Mouse (Mus musculus): ENCODE measurements at regions not wholly inside any gene's neighbourhood (a gene's known extent, or its start where the extent isn't known, plus 50 kb on each side); places are given as distances from the start of the nearest gene placed in this dataset.

GRCm38 (mm10) chr9:27643916-27644315 is 146.7 kb upstream of the Opcml start:
- Histone ChIP-seq H3K36me3 (ENCODE audit: control insufficient read depth, insufficient read depth, low read length, poor library complexity, severe bottlenecking) (no peaks in the 10 kb centered on the region), H3K27me3 (ENCODE audit: control insufficient read depth, insufficient read depth, low read length, poor library complexity, severe bottlenecking) (no peaks in the 10 kb centered on the region)
- no peak for DNase-seq (ENCODE audit: low read depth, low spot score)

GRCm38 (mm10) chr9:27645435-27645834 is 145.1 kb upstream of the Opcml start:
- H3K36me3 ChIP-seq (ENCODE audit: control insufficient read depth, insufficient read depth, low read length, poor library complexity, severe bottlenecking) = no peaks in the 10 kb centered on the region
- no peak for DNase-seq (ENCODE audit: low read depth, low spot score)
- no peaks in the 10 kb centered on the region for H3K27me3 ChIP-seq (ENCODE audit: control insufficient read depth, insufficient read depth, low read length, poor library complexity, severe bottlenecking)

GRCm38 (mm10) chr9:27646100-27646499 is 144.5 kb upstream of the Opcml start:
- H3K27me3 ChIP-seq (ENCODE audit: control insufficient read depth, insufficient read depth, low read length, poor library complexity, severe bottlenecking) = no peaks in the 10 kb centered on the region
- H3K36me3 ChIP-seq (ENCODE audit: control insufficient read depth, insufficient read depth, low read length, poor library complexity, severe bottlenecking) = no peaks in the 10 kb centered on the region
- no peak for DNase-seq (ENCODE audit: low read depth, low spot score)

GRCm38 (mm10) chr9:27646956-27647355 is 143.6 kb upstream of the Opcml start:
- H3K36me3 ChIP-seq (ENCODE audit: control insufficient read depth, insufficient read depth, low read length, poor library complexity, severe bottlenecking) = no peaks in the 10 kb centered on the region
- no peak for DNase-seq (ENCODE audit: low read depth, low spot score)
- H3K27me3 ChIP-seq (ENCODE audit: control insufficient read depth, insufficient read depth, low read length, poor library complexity, severe bottlenecking) = no peaks in the 10 kb centered on the region

GRCm38 (mm10) chr9:27658001-27658400 is 132.6 kb upstream of the Opcml start:
- no peaks in the 10 kb centered on the region for H3K36me3 ChIP-seq (ENCODE audit: control insufficient read depth, insufficient read depth, low read length, poor library complexity, severe bottlenecking)
- DNase-seq (ENCODE audit: low read depth, low spot score) = no peak
- H3K27me3 ChIP-seq (ENCODE audit: control insufficient read depth, insufficient read depth, low read length, poor library complexity, severe bottlenecking) = no peaks in the 10 kb centered on the region

- Histone ChIP-seq H3K36me3 (ENCODE audit: control insufficient read depth, insufficient read depth, low read length, poor library complexity, severe bottlenecking) (no peaks in the 10 kb centered on the region), H3K27me3 (ENCODE audit: control insufficient read depth, insufficient read depth, low read length, poor library complexity, severe bottlenecking) (no peaks in the 10 kb centered on the region)
- no peak for DNase-seq (ENCODE audit: low read depth, low spot score)
Measured at GRCm38 (mm10) chr9:27661431-27662300, 128.9 kb upstream of the Opcml start.

GRCm38 (mm10) chr9:27663230-27663629 is 127.3 kb upstream of the Opcml start:
- Histone ChIP-seq H3K36me3 (ENCODE audit: control insufficient read depth, insufficient read depth, low read length, poor library complexity, severe bottlenecking) (no peaks in the 10 kb centered on the region), H3K27me3 (ENCODE audit: control insufficient read depth, insufficient read depth, low read length, poor library complexity, severe bottlenecking) (no peaks in the 10 kb centered on the region)
- DNase-seq (ENCODE audit: low read depth, low spot score) = no peak

- no peaks in the 10 kb centered on the region for H3K36me3 ChIP-seq (ENCODE audit: control insufficient read depth, insufficient read depth, low read length, poor library complexity, severe bottlenecking)
- DNase-seq (ENCODE audit: low read depth, low spot score) = no peak
- H3K27me3 ChIP-seq (ENCODE audit: control insufficient read depth, insufficient read depth, low read length, poor library complexity, severe bottlenecking) = no peaks in the 10 kb centered on the region
Measured at GRCm38 (mm10) chr9:27665659-27666058, 124.9 kb upstream of the Opcml start.

GRCm38 (mm10) chr9:27670032-27670740 is 120.4 kb upstream of the Opcml start:
- no peaks in the 10 kb centered on the region for H3K36me3 ChIP-seq (ENCODE audit: control insufficient read depth, insufficient read depth, low read length, poor library complexity, severe bottlenecking)
- DNase-seq (ENCODE audit: low read depth, low spot score) = no peak
- no peaks in the 10 kb centered on the region for H3K27me3 ChIP-seq (ENCODE audit: control insufficient read depth, insufficient read depth, low read length, poor library complexity, severe bottlenecking)

GRCm38 (mm10) chr9:27685325-27685724 is 105.2 kb upstream of the Opcml start:
- no peaks in the 10 kb centered on the region for H3K36me3 ChIP-seq (ENCODE audit: control insufficient read depth, insufficient read depth, low read length, poor library complexity, severe bottlenecking)
- H3K27me3 ChIP-seq (ENCODE audit: control insufficient read depth, insufficient read depth, low read length, poor library complexity, severe bottlenecking) = no peaks in the 10 kb centered on the region
- no peak for DNase-seq (ENCODE audit: low read depth, low spot score)

- Histone ChIP-seq H3K36me3 (ENCODE audit: control insufficient read depth, insufficient read depth, low read length, poor library complexity, severe bottlenecking) (no peaks in the 10 kb centered on the region), H3K27me3 (ENCODE audit: control insufficient read depth, insufficient read depth, low read length, poor library complexity, severe bottlenecking) (no peaks in the 10 kb centered on the region)
- DNase-seq (ENCODE audit: low read depth, low spot score) = no peak
Measured at GRCm38 (mm10) chr9:27691616-27692015, 99.0 kb upstream of the Opcml start.

- Histone ChIP-seq H3K27me3 (ENCODE audit: control insufficient read depth, insufficient read depth, low read length, poor library complexity, severe bottlenecking) (no peaks in the 10 kb centered on the region), H3K36me3 (ENCODE audit: control insufficient read depth, insufficient read depth, low read length, poor library complexity, severe bottlenecking) (no peaks in the 10 kb centered on the region)
- DNase-seq (ENCODE audit: low read depth, low spot score) = no peak
Measured at GRCm38 (mm10) chr9:27692751-27693150, 97.8 kb upstream of the Opcml start.

GRCm38 (mm10) chr9:27694805-27695593 is 95.6 kb upstream of the Opcml start:
- DNase-seq (ENCODE audit: low read depth, low spot score) = no peak

GRCm38 (mm10) chr9:27701559-27701958 is 89.0 kb upstream of the Opcml start:
- Histone ChIP-seq H3K36me3 (ENCODE audit: control insufficient read depth, insufficient read depth, low read length, poor library complexity, severe bottlenecking) (no peaks in the 10 kb centered on the region), H3K27me3 (ENCODE audit: control insufficient read depth, insufficient read depth, low read length, poor library complexity, severe bottlenecking) (no peaks in the 10 kb centered on the region)
- no peak for DNase-seq (ENCODE audit: low read depth, low spot score)

More at GRCm38 (mm10) chr9:27694805-27695593, 95.6 kb upstream of the Opcml start:
- no peaks in the 10 kb centered on the region for H3K27me3 ChIP-seq (ENCODE audit: control insufficient read depth, insufficient read depth, low read length, poor library complexity, severe bottlenecking)
- H3K36me3 ChIP-seq (ENCODE audit: control insufficient read depth, insufficient read depth, low read length, poor library complexity, severe bottlenecking) = no peaks in the 10 kb centered on the region

- H3K27me3 ChIP-seq (ENCODE audit: control insufficient read depth, insufficient read depth, low read length, poor library complexity, severe bottlenecking) = no peaks in the 10 kb centered on the region
- DNase-seq (ENCODE audit: low read depth, low spot score) = no peak
- no peaks in the 10 kb centered on the region for H3K36me3 ChIP-seq (ENCODE audit: control insufficient read depth, insufficient read depth, low read length, poor library complexity, severe bottlenecking)
Measured at GRCm38 (mm10) chr9:27702140-27702539, 88.4 kb upstream of the Opcml start.

Measured in splenic B cell, adult 2 months (primary cell).